Mouse (Mus musculus): ENCODE results near the gene Pparg.

DNA sequence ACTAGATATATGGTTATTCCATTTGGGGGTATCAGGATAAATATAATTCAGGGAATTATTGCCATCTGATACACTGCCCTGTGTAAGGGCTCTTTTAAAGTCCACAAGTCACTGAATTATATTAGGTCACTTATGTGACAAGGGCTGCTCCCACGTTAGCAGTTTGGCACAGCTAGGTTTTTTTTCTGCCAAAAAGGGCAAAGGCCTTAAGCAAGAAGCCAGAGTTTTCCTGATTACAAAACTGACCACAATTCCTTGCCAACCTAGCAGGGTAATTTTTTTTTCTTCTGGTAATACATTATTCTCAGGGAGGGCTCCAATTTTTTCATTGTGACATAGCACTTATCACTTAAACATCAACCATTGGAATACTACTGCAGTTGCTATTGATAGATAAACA lies 60.2 kb downstream of the Pparg start:
- TF ChIP-seq CTCF (IDR thresholded peaks at IDR 0.05; ENCODE audit: borderline replicate concordance, insufficient read depth, low read length) (no peak), POLR2A (IDR thresholded peaks at IDR 0.05; ENCODE audit: low read depth, low read length) (no peak)

Measured in embryonic fibroblast, embryonic 13.5 days (primary cell).